Mouse (Mus musculus): Measurements from ENCODE around the gene Pnma3. TPM values are rescaled to one million over a fixed set of nuclear protein-coding genes. Genes with fewer than 3 reads are reported as not detected.

The Pnma3 gene
- total and polyA plus RNA-seq, 2 experiments from 2014 or later, result not detected

Other genes with a start within 250 kb of the Pnma3 start
- gene Gabrq, start 239.6 kb upstream of the Pnma3 start, total RNA-seq (2014; rRNA removed; ENCODE audit: low replicate concordance), result 0.46 TPM in 1 of 2 replicates, not detected in the other
- gene Gabrq, start 239.6 kb upstream of the Pnma3 start, polyA plus RNA-seq (2015; fragmentation: Nextera tagmentation; extraction: Ambion mirVana), result 0.05 TPM in 1 of 2 replicates, not detected in the other
- gene Cetn2, start 146.4 kb upstream of the Pnma3 start, total RNA-seq (2014; rRNA removed; ENCODE audit: low replicate concordance), result 16.8 and 24.7 TPM in 2 replicates
- 62.0 and 62.5 TPM in 2 replicates for gene Cetn2, start 146.4 kb upstream of the Pnma3 start, polyA plus RNA-seq (2015; fragmentation: Nextera tagmentation; extraction: Ambion mirVana)
- 5.6 and 12.6 TPM in 2 replicates for gene Nsdhl, start 146.2 kb upstream of the Pnma3 start, total RNA-seq (2014; rRNA removed; ENCODE audit: low replicate concordance)
- gene Nsdhl, start 146.2 kb upstream of the Pnma3 start, polyA plus RNA-seq (2015; fragmentation: Nextera tagmentation; extraction: Ambion mirVana), result 11.8 and 12.7 TPM in 2 replicates
- 0.46 and 0.61 TPM in 2 replicates for gene Zfp185, start 77.4 kb upstream of the Pnma3 start, total RNA-seq (2014; rRNA removed; ENCODE audit: low replicate concordance)
- gene Zfp185, start 77.4 kb upstream of the Pnma3 start, polyA plus RNA-seq (2015; fragmentation: Nextera tagmentation; extraction: Ambion mirVana), result 1.5 TPM in 2 replicates
- not detected in 2 replicates for gene Pnma5, start 27.7 kb upstream of the Pnma3 start, total RNA-seq (2014; rRNA removed; ENCODE audit: low replicate concordance)
- not detected in 2 replicates for gene Pnma5, start 27.7 kb upstream of the Pnma3 start, polyA plus RNA-seq (2015; fragmentation: Nextera tagmentation; extraction: Ambion mirVana)
- 0.23 TPM in 1 of 2 replicates, not detected in the other for gene Xlr4a, start 17.7 kb downstream of the Pnma3 start, total RNA-seq (2014; rRNA removed; ENCODE audit: low replicate concordance)
- gene Xlr4a, start 17.7 kb downstream of the Pnma3 start, polyA plus RNA-seq (2015; fragmentation: Nextera tagmentation; extraction: Ambion mirVana), result 2.2 TPM in 1 of 2 replicates, not detected in the other
- gene Xlr3a, start 32.3 kb downstream of the Pnma3 start, total RNA-seq (2014; rRNA removed; ENCODE audit: low replicate concordance), result 9.2 TPM in 1 of 2 replicates, not detected in the other
- gene Xlr3a, start 32.3 kb downstream of the Pnma3 start, polyA plus RNA-seq (2015; fragmentation: Nextera tagmentation; extraction: Ambion mirVana), result 0.34 and 2.3 TPM in 2 replicates
- not detected in 2 replicates for gene Gm14685, start 52.3 kb downstream of the Pnma3 start, total RNA-seq (2014; rRNA removed; ENCODE audit: low replicate concordance)
- gene Gm14685, start 52.3 kb downstream of the Pnma3 start, polyA plus RNA-seq (2015; fragmentation: Nextera tagmentation; extraction: Ambion mirVana), result not detected in 2 replicates
- gene Xlr5b, start 84.0 kb downstream of the Pnma3 start, total RNA-seq (2014; rRNA removed; ENCODE audit: low replicate concordance), result not detected in 2 replicates
- gene Xlr5b, start 84.0 kb downstream of the Pnma3 start, polyA plus RNA-seq (2015; fragmentation: Nextera tagmentation; extraction: Ambion mirVana), result not detected in 2 replicates
- not detected in 2 replicates for gene DXBay18, start 84.7 kb downstream of the Pnma3 start, total RNA-seq (2014; rRNA removed; ENCODE audit: low replicate concordance)
- not detected in 2 replicates for gene DXBay18, start 84.7 kb downstream of the Pnma3 start, polyA plus RNA-seq (2015; fragmentation: Nextera tagmentation; extraction: Ambion mirVana)
- gene Spin2d, start 112.2 kb downstream of the Pnma3 start, total RNA-seq (2014; rRNA removed; ENCODE audit: low replicate concordance), result not detected in 2 replicates
- not detected in 2 replicates for gene Spin2d, start 112.2 kb downstream of the Pnma3 start, polyA plus RNA-seq (2015; fragmentation: Nextera tagmentation; extraction: Ambion mirVana)
- 2.3 TPM in 1 of 2 replicates, not detected in the other for gene Xlr3b, start 127.4 kb downstream of the Pnma3 start, total RNA-seq (2014; rRNA removed; ENCODE audit: low replicate concordance)
- 1.0 and 4.1 TPM in 2 replicates for gene Xlr3b, start 127.4 kb downstream of the Pnma3 start, polyA plus RNA-seq (2015; fragmentation: Nextera tagmentation; extraction: Ambion mirVana)
- gene Xlr4b, start 149.5 kb downstream of the Pnma3 start, total RNA-seq (2014; rRNA removed; ENCODE audit: low replicate concordance), result not detected in 2 replicates
- 0.90 TPM in 1 of 2 replicates, not detected in the other for gene Xlr4b, start 149.5 kb downstream of the Pnma3 start, polyA plus RNA-seq (2015; fragmentation: Nextera tagmentation; extraction: Ambion mirVana)
- gene F8a, start 163.5 kb downstream of the Pnma3 start, total RNA-seq (2014; rRNA removed; ENCODE audit: low replicate concordance), result 16.0 and 20.7 TPM in 2 replicates
- 12.3 and 12.4 TPM in 2 replicates for gene F8a, start 163.5 kb downstream of the Pnma3 start, polyA plus RNA-seq (2015; fragmentation: Nextera tagmentation; extraction: Ambion mirVana)
- not detected in 2 replicates for gene Xlr4c, start 178.3 kb downstream of the Pnma3 start, total RNA-seq (2014; rRNA removed; ENCODE audit: low replicate concordance)
- 0.38 TPM in 1 of 2 replicates, not detected in the other for gene Xlr4c, start 178.3 kb downstream of the Pnma3 start, polyA plus RNA-seq (2015; fragmentation: Nextera tagmentation; extraction: Ambion mirVana)
- gene Xlr3c, start 200.6 kb downstream of the Pnma3 start, total RNA-seq (2014; rRNA removed; ENCODE audit: low replicate concordance), result not detected in 2 replicates
- not detected in 2 replicates for gene Xlr3c, start 200.6 kb downstream of the Pnma3 start, polyA plus RNA-seq (2015; fragmentation: Nextera tagmentation; extraction: Ambion mirVana)
- not detected in 2 replicates for gene Xlr5a, start 228.2 kb downstream of the Pnma3 start, total RNA-seq (2014; rRNA removed; ENCODE audit: low replicate concordance)
- not detected in 2 replicates for gene Xlr5a, start 228.2 kb downstream of the Pnma3 start, polyA plus RNA-seq (2015; fragmentation: Nextera tagmentation; extraction: Ambion mirVana)
- not detected in 2 replicates for gene Xlr5c, start 228.2 kb downstream of the Pnma3 start, total RNA-seq (2014; rRNA removed; ENCODE audit: low replicate concordance)
- not detected in 2 replicates for gene Xlr5c, start 228.2 kb downstream of the Pnma3 start, polyA plus RNA-seq (2015; fragmentation: Nextera tagmentation; extraction: Ambion mirVana)

All from heart, postnatal 0 days (tissue).